Mouse (Mus musculus): Measurements from ENCODE around the gene Pabpc4.
"Not testable (repeated sequence)": the region's sequence is repeated elsewhere in the genome, so short reads cannot be mapped to it uniquely, and the experiment has no call there.

Pabpc4 gene

GRCm38 (mm10) chr4:123248971-123249567 lies 13.1 kb upstream of the Pabpc4 start:
- peak; percentile 31 for DNase-seq

DNA sequence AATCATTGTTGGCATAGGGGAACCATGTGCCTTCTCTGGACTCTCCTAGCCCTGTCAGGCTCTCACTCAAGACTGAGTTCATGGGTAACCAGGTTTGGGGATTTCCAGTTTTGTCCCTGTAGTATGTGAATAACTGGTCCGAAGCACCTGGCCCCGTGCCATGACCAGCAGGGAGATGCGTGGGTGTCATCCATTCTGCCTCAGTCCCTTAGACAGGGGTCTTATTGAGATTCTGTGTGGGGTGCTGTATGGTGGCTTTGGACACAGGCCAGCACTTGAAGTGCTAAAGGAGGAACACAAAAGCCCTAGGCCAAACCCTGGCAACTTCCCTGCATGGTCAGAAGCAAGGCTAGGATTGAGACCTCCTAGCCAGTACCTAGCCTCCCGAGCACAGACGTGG lies 9.9 kb upstream of the Pabpc4 start:
- DNase-seq = peak; percentile 48

GRCm38 (mm10) chr4:123254617-123255016 lies 7.5 kb upstream of the Pabpc4 start:
- no peak for DNase-seq

- no peak for DNase-seq
Observed at GRCm38 (mm10) chr4:123260071-123260746, 1.9 kb upstream of the Pabpc4 start.

DNA sequence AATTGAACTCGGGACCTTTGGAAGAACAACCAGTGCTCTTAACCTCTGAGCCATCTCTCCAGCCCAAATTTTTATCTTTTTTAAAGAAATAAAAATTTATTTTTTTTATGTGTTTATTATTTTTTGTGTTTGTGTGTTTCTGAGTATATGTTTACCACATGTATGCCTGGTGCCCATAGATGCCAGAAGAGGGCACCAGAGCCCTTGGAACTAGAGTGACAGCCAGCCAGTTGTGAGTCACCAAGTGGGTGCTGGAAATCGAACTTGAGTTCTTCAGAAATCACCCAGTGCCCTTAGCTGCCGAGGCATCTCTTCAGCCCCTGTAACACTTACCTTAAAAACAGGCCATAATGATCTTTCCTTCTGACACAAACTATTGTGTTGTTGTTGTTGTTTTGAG lies 8.9 kb downstream of the Pabpc4 start:
- DNase-seq = no peak

DNA sequence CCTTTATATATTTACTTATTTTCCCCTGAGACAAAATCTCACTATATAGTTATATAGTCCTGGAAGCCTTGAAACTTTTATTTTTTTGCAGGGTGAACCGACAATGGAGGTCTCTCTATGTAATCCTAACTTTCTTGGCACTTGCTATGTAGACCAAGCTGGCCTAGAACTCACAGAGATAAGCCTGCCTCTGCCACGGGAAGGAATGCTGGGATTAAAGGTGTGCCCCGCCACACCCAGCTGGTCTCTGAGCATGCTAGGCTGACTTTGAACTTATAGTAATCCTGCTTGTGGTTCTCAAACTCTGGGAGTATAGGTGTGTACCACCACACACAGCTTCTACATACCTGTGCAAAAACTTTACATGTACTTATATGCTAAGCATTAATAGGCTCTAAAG lies 18.0 kb downstream of the Pabpc4 start:
- DNase-seq = no peak

GRCm38 (mm10) chr4:123282500-123282899 lies 20.3 kb downstream of the Pabpc4 start:
- DNase-seq = peak; percentile 81

DNA sequence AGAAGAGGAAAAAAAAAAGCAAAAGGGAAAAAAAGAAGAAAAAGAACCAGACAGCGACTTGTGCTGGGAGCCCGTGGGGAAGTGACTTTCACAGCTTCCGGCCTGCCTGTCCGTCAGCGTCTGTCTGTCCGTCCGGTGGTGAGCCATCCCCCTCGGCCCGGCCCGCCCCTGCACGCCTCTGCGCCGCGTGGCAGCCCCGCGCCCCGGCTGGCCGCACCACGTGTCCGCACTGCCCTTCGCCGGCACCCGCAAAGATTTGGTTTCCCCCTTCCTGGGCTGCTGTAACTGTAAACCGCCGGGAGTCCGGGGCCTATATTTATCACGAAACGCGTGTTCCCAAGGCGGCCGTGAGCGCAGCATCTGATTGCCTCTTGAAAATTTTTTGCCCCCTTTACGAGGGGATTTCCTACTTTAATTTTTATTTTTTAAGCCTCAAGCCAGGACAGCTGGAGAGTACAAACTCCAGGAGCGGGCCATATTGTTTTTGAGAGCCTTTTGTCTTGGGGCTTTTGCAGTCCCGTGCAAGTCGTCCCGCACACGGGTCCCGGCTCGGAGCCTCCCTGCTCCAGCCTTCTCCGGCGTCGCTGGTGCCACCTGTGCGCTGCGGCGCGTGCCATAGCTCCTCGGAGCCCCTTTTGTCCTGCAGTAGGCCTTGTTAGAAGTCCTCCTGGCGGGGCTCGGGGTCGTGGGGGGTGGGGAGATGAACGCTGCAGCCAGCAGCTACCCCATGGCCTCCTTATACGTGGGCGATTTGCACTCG lies 20.9 kb downstream of the Pabpc4 start:
- DNase-seq = peak; percentile 29

- not testable (repeated sequence) for DNase-seq
Observed at GRCm38 (mm10) chr4:123283675-123284064, 21.5 kb downstream of the Pabpc4 start.

DNA sequence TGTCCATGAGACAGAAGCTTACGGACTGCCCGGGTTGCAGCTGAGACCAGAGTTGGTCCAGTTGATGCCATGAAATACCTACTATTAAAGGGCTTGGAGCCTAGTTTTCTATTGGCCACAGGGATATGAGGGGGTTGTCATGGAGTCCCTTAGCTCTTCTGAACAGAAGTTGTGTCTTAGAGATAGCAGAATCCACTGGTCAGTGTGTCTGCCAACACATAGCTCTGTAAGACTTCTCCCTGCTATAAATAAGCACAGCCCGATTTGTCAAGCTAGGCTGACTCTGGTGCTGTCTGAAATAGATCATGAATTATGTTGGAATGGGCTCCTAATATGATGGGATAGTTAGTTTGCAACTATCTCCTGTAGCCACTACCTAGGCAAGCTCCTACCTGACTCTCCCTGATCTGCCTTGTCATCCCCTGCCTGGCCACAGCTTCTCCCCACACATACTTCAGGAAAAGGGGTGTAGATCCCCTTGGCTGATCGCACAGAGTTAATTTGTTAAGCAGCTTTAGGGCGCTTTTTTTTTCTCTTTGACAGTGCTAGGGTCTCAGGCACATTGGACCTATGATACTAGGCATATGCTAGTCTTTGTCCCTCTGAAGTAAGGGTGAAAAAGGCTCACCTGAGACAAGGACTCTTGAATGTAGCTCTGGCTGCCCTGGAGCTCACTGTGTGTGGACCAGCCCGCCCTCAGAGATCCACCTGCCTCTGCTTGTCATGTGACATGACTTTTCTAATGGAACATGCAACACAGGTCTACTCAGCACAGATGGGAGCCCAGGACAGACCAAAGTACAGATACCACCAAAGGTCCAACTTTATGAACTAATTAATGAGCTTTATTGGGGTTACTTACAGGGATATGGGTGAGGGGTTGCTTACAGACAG lies 22.8 kb downstream of the Pabpc4 start:
- no peak for DNase-seq

- DNase-seq = no peak
Observed at GRCm38 (mm10) chr4:123286790-123287189, 24.6 kb downstream of the Pabpc4 start.

GRCm38 (mm10) chr4:123289038-123289437 lies 26.9 kb downstream of the Pabpc4 start:
- DNase-seq = no peak

GRCm38 (mm10) chr4:123292390-123292789 lies 30.2 kb downstream of the Pabpc4 start:
- DNase-seq = no peak

- DNase-seq = no peak
Observed at GRCm38 (mm10) chr4:123292989-123293388, 30.8 kb downstream of the Pabpc4 start.

- no peak for DNase-seq
Observed at GRCm38 (mm10) chr4:123293661-123294443, 31.7 kb downstream of the Pabpc4 start.

- not testable (repeated sequence) for DNase-seq
Observed at GRCm38 (mm10) chr4:123295026-123295425, 32.9 kb downstream of the Pabpc4 start.

DNA sequence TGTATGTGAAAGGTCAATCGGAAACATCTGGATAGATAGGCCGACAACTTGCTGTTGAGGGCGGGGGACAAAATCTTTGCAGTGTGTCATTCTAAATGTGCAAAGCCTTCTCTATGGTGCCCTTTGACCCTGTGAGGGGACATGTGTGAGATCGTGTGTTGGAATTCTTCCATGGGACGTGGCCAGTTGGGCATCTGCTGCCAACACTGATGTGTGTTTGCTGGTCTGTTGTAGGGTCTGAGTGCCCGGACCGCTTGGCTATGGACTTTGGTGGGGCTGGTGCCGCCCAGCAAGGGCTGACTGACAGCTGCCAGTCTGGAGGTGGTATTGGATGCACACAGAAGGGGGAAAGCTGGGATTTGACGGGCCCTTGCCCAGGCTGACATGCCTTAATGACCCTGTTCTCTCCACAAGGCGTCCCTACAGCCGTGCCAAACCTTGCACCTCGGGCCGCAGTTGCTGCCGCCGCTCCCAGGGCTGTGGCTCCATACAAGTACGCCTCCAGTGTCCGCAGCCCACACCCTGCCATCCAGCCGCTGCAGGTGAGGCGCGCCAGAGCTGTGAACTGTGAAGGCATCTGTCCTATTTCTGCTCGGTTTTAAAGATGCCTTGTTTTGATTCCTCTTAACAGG lies 33.5 kb downstream of the Pabpc4 start:
- no peak for DNase-seq

GRCm38 (mm10) chr4:123296148-123296534 lies 34.0 kb downstream of the Pabpc4 start:
- DNase-seq = no peak

GRCm38 (mm10) chr4:123297195-123297960 lies 35.2 kb downstream of the Pabpc4 start:
- no peak for DNase-seq

GRCm38 (mm10) chr4:123298226-123298625 lies 36.1 kb downstream of the Pabpc4 start:
- DNase-seq = no peak

Measured in right cerebral cortex, postnatal 14 days (tissue).